Mouse (Mus musculus) spleen, adult 2 months (tissue): ENCODE results near the gene Actr3b.

Experiments
- CTCF ChIP-seq: fragments of 200-500 bp; IDR thresholded peaks from 2 replicates; pipeline ENCODE4 v1.5.1; 2011; ENCODE audit warnings: mild to moderate bottlenecking, inconsistent platforms; ENCODE audit not compliant: insufficient read depth, insufficient read length, insufficient replicate concordance; ENCODE audit errors: extremely low read depth
- POLR2A ChIP-seq: fragments of 200-500 bp; IDR thresholded peaks from 2 replicates; pipeline ENCODE4 v1.6.1; 2011; ENCODE audit warnings: low read depth, low read length, inconsistent platforms

DNA sequence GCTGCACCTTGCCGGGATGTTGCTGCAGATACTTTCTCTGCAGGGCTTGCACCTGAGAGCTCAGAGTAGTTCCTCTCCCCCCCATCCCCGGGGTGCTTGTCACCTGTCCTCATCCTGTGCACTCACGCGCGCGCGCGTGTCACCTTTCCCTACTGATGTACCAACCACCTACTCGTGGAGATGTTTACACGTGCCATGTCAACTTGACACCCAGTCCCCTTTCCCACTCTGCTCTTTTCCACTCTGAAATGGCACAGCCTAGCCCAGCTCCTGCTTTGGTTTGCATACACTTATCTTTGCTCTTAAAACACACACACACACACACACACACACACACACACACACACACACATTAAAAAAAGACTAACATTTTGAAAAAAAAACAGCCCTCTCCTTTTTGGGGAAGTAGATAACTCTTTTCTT lies 624 bp downstream of the Actr3b start:
- TF ChIP-seq CTCF (no peak), POLR2A (no peak)
